Mouse (Mus musculus) lung, postnatal 0 days (tissue): ENCODE measurements around the gene Eva1a. TPM values are rescaled to one million over a fixed set of nuclear protein-coding genes. Genes with fewer than 3 reads are reported as not detected.

Experiments
- ATAC-seq: fragments of 200-750 bp; cut with Nextera tagmentation; 2 replicates; pipeline ENCODE4 v1.8.0; 2017; ENCODE audit warnings: moderate library complexity
- DNase-seq: peaks from one replicate; pipeline ENCODE4 v3.0.0-alpha.2; 2016; ENCODE audit warnings: low spot score
- H3K27ac ChIP-seq: fragments of 300-500 bp; sonication (generic); 2 replicates; pipeline ENCODE4 v1.5.1; 2014; ENCODE audit warnings: antibody characterized with exemption, mild to moderate bottlenecking, low read length, mixed read lengths
- H3K27me3 ChIP-seq: fragments of 300-500 bp; sonication (generic); replicated peaks from 2 replicates; pipeline ENCODE4 v1.6.1; 2014; ENCODE audit warnings: low read length, mixed read lengths; ENCODE audit not compliant: insufficient read depth
- H3K36me3 ChIP-seq: fragments of 300-500 bp; sonication (generic); 2 replicates; pipeline ENCODE4 v1.6.1; 2014; ENCODE audit warnings: low read length, mixed read lengths; ENCODE audit not compliant: insufficient read depth
- H3K4me1 ChIP-seq: fragments of 300-500 bp; sonication (generic); 2 replicates; pipeline ENCODE4 v1.6.1; 2014; ENCODE audit warnings: antibody characterized with exemption, low read depth, low read length, mixed read lengths; ENCODE audit not compliant: insufficient read depth
- H3K4me2 ChIP-seq: fragments of 300-500 bp; sonication (generic); replicated peaks from 2 replicates; pipeline ENCODE4 v1.6.1; 2014; ENCODE audit warnings: low read depth, mild to moderate bottlenecking, low read length, moderate library complexity, mixed read lengths
- H3K4me3 ChIP-seq: fragments of 300-500 bp; sonication (generic); 2 replicates; pipeline ENCODE4 v1.5.1; 2014; ENCODE audit warnings: low read depth, low read length
- H3K9ac ChIP-seq: fragments of 300-500 bp; sonication (generic); replicated peaks from 2 replicates; pipeline ENCODE4 v1.6.1; 2014; ENCODE audit warnings: low read depth, mild to moderate bottlenecking
- H3K9me3 ChIP-seq: fragments of 300-500 bp; sonication (generic); 2 replicates; pipeline ENCODE4 v1.6.1; 2016; ENCODE audit warnings: low read length, mixed read lengths
- CTCF ChIP-seq: IDR thresholded peaks from 2 replicates; pipeline ENCODE4 v1.5.1; 2016; ENCODE audit warnings: antibody characterized with exemption, mild to moderate bottlenecking
- EP300 ChIP-seq: IDR thresholded peaks from 2 replicates; pipeline ENCODE4 v1.6.1; 2016; ENCODE audit warnings: antibody characterized with exemption, mild to moderate bottlenecking, control low read depth
- WGBS: fragments of 180-500 bp; shearing (Covaris S2); extraction: QIAGEN DNeasy Blood & Tissue Kit; methylation state at CpG from one replicate; pipeline ENCODE4 v1.1.7; 2014; 5-methylcytosine and 5-hydroxymethylcytosine counted together
- polyA plus RNA-seq: library from polyadenylated mRNA; unstranded; fragments of >200 nt; fragmentation: Nextera tagmentation; extraction: Ambion mirVana; gene quantifications from 2 replicates; pipeline ENCODE4 v1.2.1, GENCODE M21; 2015

Eva1a gene
- polyA plus RNA-seq, 1 experiment from 2014 or later = 29.5 TPM

GRCm38 (mm10) chr6:82076364-82076763 is 35.5 kb downstream of the Eva1a start:
- WGBS = 79% methylated on average over 4 of the region's 4 CpGs
- H3K4me3 ChIP-seq = no peak overlapping the region
- H3K9ac ChIP-seq = no peak overlapping the region
- no peaks in the 10 kb centered on the region for H3K36me3 ChIP-seq
- ATAC-seq (no peak), DNase-seq (no peak)
- no peaks in the 10 kb centered on the region for H3K4me1 ChIP-seq
- TF ChIP-seq EP300 (no peak), CTCF (no peak)
- no peak overlapping the region for H3K27ac ChIP-seq
- no peaks in the 10 kb centered on the region for H3K27me3 ChIP-seq
- no peaks in the 10 kb centered on the region for H3K9me3 ChIP-seq
- H3K4me2 ChIP-seq = no peak overlapping the region

- TF ChIP-seq EP300 (no peak), CTCF (no peak)
- Histone ChIP-seq H3K27me3 (no peaks in the 10 kb centered on the region), H3K4me2 (no peak overlapping the region), H3K9ac (no peak overlapping the region), H3K4me3 (no peak overlapping the region), H3K4me1 (no peaks in the 10 kb centered on the region), H3K36me3 (no peaks in the 10 kb centered on the region), H3K27ac (no peak overlapping the region), H3K9me3 (no peaks in the 10 kb centered on the region)
- WGBS = 88% methylated on average over 4 of the region's 4 CpGs
- ATAC-seq (no peak), DNase-seq (no peak)
Measured at GRCm38 (mm10) chr6:82078875-82079274, 38.0 kb downstream of the Eva1a start.

GRCm38 (mm10) chr6:82083655-82084054 is 42.8 kb downstream of the Eva1a start:
- Histone ChIP-seq H3K27ac (peak overlapping the region; percentile 79), H3K36me3 (no peaks in the 10 kb centered on the region)

GRCm38 (mm10) chr6:82084235-82084634 is 43.4 kb downstream of the Eva1a start:
- Histone ChIP-seq H3K4me2 (no peak overlapping the region), H3K4me3 (no peak overlapping the region), H3K9me3 (no peaks in the 10 kb centered on the region), H3K27me3 (no peaks in the 10 kb centered on the region), H3K27ac (peak overlapping the region; percentile 79), H3K4me1 (no peaks in the 10 kb centered on the region), H3K9ac (no peak overlapping the region), H3K36me3 (no peaks in the 10 kb centered on the region)
- DNase-seq (peak; percentile 73), ATAC-seq (peak; percentile 88)
- WGBS = 58% methylated on average over 3 of the region's 3 CpGs
- TF ChIP-seq CTCF (no peak), EP300 (peak; percentile 96)

More at GRCm38 (mm10) chr6:82083655-82084054, 42.8 kb downstream of the Eva1a start:
- 67% methylated on average over 6 of the region's 6 CpGs for WGBS
- no peak overlapping the region for H3K4me3 ChIP-seq
- TF ChIP-seq CTCF (no peak), EP300 (no peak)
- no peaks in the 10 kb centered on the region for H3K27me3 ChIP-seq
- ATAC-seq (no peak), DNase-seq (no peak)
- H3K4me1 ChIP-seq = no peaks in the 10 kb centered on the region
- H3K9me3 ChIP-seq = no peaks in the 10 kb centered on the region
- H3K9ac ChIP-seq = no peak overlapping the region
- H3K4me2 ChIP-seq = no peak overlapping the region

- Histone ChIP-seq H3K4me2 (no peak overlapping the region), H3K9me3 (no peaks in the 10 kb centered on the region), H3K27me3 (no peaks in the 10 kb centered on the region), H3K9ac (no peak overlapping the region), H3K4me3 (no peak overlapping the region), H3K27ac (peak overlapping the region; percentile 43), H3K4me1 (no peaks in the 10 kb centered on the region), H3K36me3 (no peaks in the 10 kb centered on the region)
- TF ChIP-seq EP300 (peak; percentile 29; the same call in 1 of the 2 replicates), CTCF (no peak)
- peak; percentile 41 for DNase-seq
- 74% methylated on average over 8 of the region's 8 CpGs for WGBS
- ATAC-seq = peak; percentile 49
Measured at GRCm38 (mm10) chr6:82085313-82085908, 44.6 kb downstream of the Eva1a start.

GRCm38 (mm10) chr6:82088133-82088532 is 47.3 kb downstream of the Eva1a start:
- H3K9ac ChIP-seq = no peak overlapping the region
- TF ChIP-seq EP300 (no peak), CTCF (no peak)
- no peaks in the 10 kb centered on the region for H3K9me3 ChIP-seq
- H3K4me2 ChIP-seq = no peak overlapping the region
- H3K27me3 ChIP-seq = no peaks in the 10 kb centered on the region
- H3K27ac ChIP-seq = no peak overlapping the region
- WGBS = 88% methylated on average over 4 of the region's 4 CpGs
- H3K36me3 ChIP-seq = no peaks in the 10 kb centered on the region; the same call in 1 of the 2 replicates
- ATAC-seq (no peak), DNase-seq (no peak)
- no peak overlapping the region for H3K4me3 ChIP-seq
- no peaks in the 10 kb centered on the region for H3K4me1 ChIP-seq
